Mouse (Mus musculus): Measurements from ENCODE around the gene Ckap5.

- TF ChIP-seq CTCF (IDR thresholded peaks at IDR 0.05; ENCODE audit: borderline replicate concordance, extremely low read depth, insufficient read depth, insufficient read length) (no peak), POLR2A (IDR thresholded peaks at IDR 0.05; ENCODE audit: borderline replicate concordance, extremely low read depth, insufficient read depth, insufficient read length, poor library complexity, severe bottlenecking) (no peak)
These were observed 100.9 kb downstream of the Ckap5 start for GRCm38 (mm10) chr2:91627486-91627885.
